Mouse (Mus musculus): ENCODE measurements around the gene Cant1. TPM values are rescaled to one million over a fixed set of nuclear protein-coding genes. Genes with fewer than 3 reads are reported as not detected.
A peak's percentile ranks its signal among the peaks of the same experiment; 100 is the strongest.

The Cant1 gene
- polyA plus RNA-seq, 1 experiment from 2014 or later = 40.2 TPM

- 13% methylated on average over 18 of the region's 18 CpGs for WGBS (ENCODE audit: missing documents)
- Histone ChIP-seq H3K4me3 (ENCODE audit: inconsistent target) (no peak overlapping the region), H3K27ac (peak overlapping the region; percentile 7; the same call in 1 of the 2 replicates), H3K36me3 (ENCODE audit: inconsistent target) (no peaks in the 10 kb centered on the region), H3K79me2 (ENCODE audit: inconsistent target) (peaks cover 3% of the 10 kb centered on the region; the same call in 1 of the 2 replicates)
Observed at GRCm38 (mm10) chr11:118423266-118423971, 4.5 kb upstream of the Cant1 start.

- no peak overlapping the region for H3K27ac ChIP-seq
- H3K36me3 ChIP-seq (ENCODE audit: inconsistent target) = peaks cover 9% of the 10 kb centered on the region; the same call in 1 of the 2 replicates
- WGBS (ENCODE audit: missing documents) = 67% methylated on average over 7 of the region's 7 CpGs
- peaks cover 34% of the 10 kb centered on the region for H3K79me2 ChIP-seq (ENCODE audit: inconsistent target)
- no peak overlapping the region for H3K4me3 ChIP-seq (ENCODE audit: inconsistent target)
Observed at GRCm38 (mm10) chr11:118420261-118420660, 1.4 kb upstream of the Cant1 start.

- Histone ChIP-seq H3K79me2 (ENCODE audit: inconsistent target) (peaks cover 52% of the 10 kb centered on the region), H3K27ac (peak overlapping the region; percentile 63), H3K4me3 (ENCODE audit: inconsistent target) (peak overlapping the region; percentile 85), H3K36me3 (ENCODE audit: inconsistent target) (peaks cover 23% of the 10 kb centered on the region; the same call in 1 of the 2 replicates)
- 1% methylated on average over 10 of the region's 12 CpGs for WGBS (ENCODE audit: missing documents)
Observed at GRCm38 (mm10) chr11:118418442-118418833, 448 bp downstream of the Cant1 start.

- WGBS (ENCODE audit: missing documents) = 88% methylated on average over 9 of the region's 9 CpGs
- Histone ChIP-seq H3K36me3 (ENCODE audit: inconsistent target) (peaks cover 28% of the 10 kb centered on the region; the same call in 1 of the 2 replicates), H3K27ac (0 out of 2 replicates have a peak overlapping the region, but pooled peaks have one; percentile 63), H3K79me2 (ENCODE audit: inconsistent target) (peaks cover 62% of the 10 kb centered on the region), H3K4me3 (ENCODE audit: inconsistent target) (peak overlapping the region; percentile 85; the same call in 1 of the 2 replicates)
Observed at GRCm38 (mm10) chr11:118417496-118417895, 1.4 kb downstream of the Cant1 start.

- Histone ChIP-seq H3K4me3 (ENCODE audit: inconsistent target) (no peak overlapping the region), H3K79me2 (ENCODE audit: inconsistent target) (peaks cover 70% of the 10 kb centered on the region), H3K27ac (no peak overlapping the region), H3K36me3 (ENCODE audit: inconsistent target) (peaks cover 39% of the 10 kb centered on the region)
- 97% methylated on average over 7 of the region's 7 CpGs for WGBS (ENCODE audit: missing documents)
Observed at GRCm38 (mm10) chr11:118416046-118416445, 2.8 kb downstream of the Cant1 start.

GRCm38 (mm10) chr11:118415630-118416029, 3.3 kb downstream of the Cant1 start:
- Histone ChIP-seq H3K36me3 (ENCODE audit: inconsistent target) (peaks cover 43% of the 10 kb centered on the region), H3K79me2 (ENCODE audit: inconsistent target) (peaks cover 70% of the 10 kb centered on the region), H3K4me3 (ENCODE audit: inconsistent target) (no peak overlapping the region), H3K27ac (no peak overlapping the region)
- WGBS (ENCODE audit: missing documents) = 90% methylated on average over 6 of the region's 6 CpGs

- H3K79me2 ChIP-seq (ENCODE audit: inconsistent target) = peaks cover 70% of the 10 kb centered on the region
- peaks cover 57% of the 10 kb centered on the region for H3K36me3 ChIP-seq (ENCODE audit: inconsistent target)
- WGBS (ENCODE audit: missing documents) = 94% methylated on average over 5 of the region's 5 CpGs
- no peak overlapping the region for H3K4me3 ChIP-seq (ENCODE audit: inconsistent target)
- H3K27ac ChIP-seq = no peak overlapping the region
Observed at GRCm38 (mm10) chr11:118414270-118414669, 4.6 kb downstream of the Cant1 start.

- no peak overlapping the region for H3K27ac ChIP-seq
- peaks cover 69% of the 10 kb centered on the region for H3K36me3 ChIP-seq (ENCODE audit: inconsistent target)
- H3K4me3 ChIP-seq (ENCODE audit: inconsistent target) = no peak overlapping the region
- peaks cover 64% of the 10 kb centered on the region for H3K79me2 ChIP-seq (ENCODE audit: inconsistent target)
- 58% methylated on average over 4 of the region's 4 CpGs for WGBS (ENCODE audit: missing documents)
Observed at GRCm38 (mm10) chr11:118413055-118413454, 5.8 kb downstream of the Cant1 start.

GRCm38 (mm10) chr11:118412601-118413000, 6.3 kb downstream of the Cant1 start:
- H3K4me3 ChIP-seq (ENCODE audit: inconsistent target) = no peak overlapping the region
- 82% methylated on average over 2 of the region's 2 CpGs for WGBS (ENCODE audit: missing documents)
- no peak overlapping the region for H3K27ac ChIP-seq
- peaks cover 74% of the 10 kb centered on the region for H3K36me3 ChIP-seq (ENCODE audit: inconsistent target)
- peaks cover 59% of the 10 kb centered on the region for H3K79me2 ChIP-seq (ENCODE audit: inconsistent target)

GRCm38 (mm10) chr11:118411271-118411670, 7.6 kb downstream of the Cant1 start:
- peaks cover 46% of the 10 kb centered on the region for H3K79me2 ChIP-seq (ENCODE audit: inconsistent target)
- 93% methylated on average over 8 of the region's 8 CpGs for WGBS (ENCODE audit: missing documents)
- H3K4me3 ChIP-seq (ENCODE audit: inconsistent target) = no peak overlapping the region
- peaks cover 79% of the 10 kb centered on the region for H3K36me3 ChIP-seq (ENCODE audit: inconsistent target)
- H3K27ac ChIP-seq = no peak overlapping the region

- Histone ChIP-seq H3K27ac (no peak overlapping the region), H3K36me3 (ENCODE audit: inconsistent target) (peaks cover 81% of the 10 kb centered on the region), H3K79me2 (ENCODE audit: inconsistent target) (peaks cover 38% of the 10 kb centered on the region), H3K4me3 (ENCODE audit: inconsistent target) (no peak overlapping the region)
- 94% methylated on average over 10 of the region's 10 CpGs for whole genome bisulfite sequencing (ENCODE audit: missing documents)
Observed at GRCm38 (mm10) chr11:118410479-118410878, 8.4 kb downstream of the Cant1 start.

GRCm38 (mm10) chr11:118410073-118410444, 8.8 kb downstream of the Cant1 start:
- WGBS (ENCODE audit: missing documents) = 88% methylated on average over 1 of the region's 1 CpGs
- H3K79me2 ChIP-seq (ENCODE audit: inconsistent target) = peaks cover 34% of the 10 kb centered on the region; the same call in 1 of the 2 replicates
- H3K27ac ChIP-seq = no peak overlapping the region
- H3K4me3 ChIP-seq (ENCODE audit: inconsistent target) = no peak overlapping the region
- peaks cover 80% of the 10 kb centered on the region for H3K36me3 ChIP-seq (ENCODE audit: inconsistent target)

- H3K27ac ChIP-seq = no peak overlapping the region
- WGBS (ENCODE audit: missing documents) = 90% methylated on average over 12 of the region's 12 CpGs
- H3K4me3 ChIP-seq (ENCODE audit: inconsistent target) = no peak overlapping the region
- H3K79me2 ChIP-seq (ENCODE audit: inconsistent target) = peaks cover 27% of the 10 kb centered on the region; the same call in 1 of the 2 replicates
- peaks cover 74% of the 10 kb centered on the region for H3K36me3 ChIP-seq (ENCODE audit: inconsistent target)
Observed at GRCm38 (mm10) chr11:118409106-118410072, 9.5 kb downstream of the Cant1 start.

GRCm38 (mm10) chr11:118408051-118408740, 10.7 kb downstream of the Cant1 start:
- Histone ChIP-seq H3K27ac (no peak overlapping the region), H3K4me3 (ENCODE audit: inconsistent target) (no peak overlapping the region), H3K36me3 (ENCODE audit: inconsistent target) (peaks cover 66% of the 10 kb centered on the region), H3K79me2 (ENCODE audit: inconsistent target) (peaks cover 15% of the 10 kb centered on the region; the same call in 1 of the 2 replicates)
- WGBS (ENCODE audit: missing documents) = 92% methylated on average over 17 of the region's 18 CpGs
